Mouse (Mus musculus) neutrophil, adult 5-6 weeks (primary cell): ENCODE data around the gene Xaf1. TPM values are rescaled to one million over a fixed set of nuclear protein-coding genes. Genes with fewer than 3 reads are reported as not detected.
A peak's percentile ranks its signal among the peaks of the same experiment; 100 is the strongest.

Experiments
- ATAC-seq: fragments of 151-379, 151-347 bp; 2 replicates; pipeline ENCODE4 v1.8.0; 2017; ENCODE audit warnings: mild to moderate bottlenecking, moderate TSS enrichment; ENCODE audit not compliant: insufficient number of reproducible peaks, poor library complexity, low FRiP score, severe bottlenecking; ENCODE audit errors: extremely low read depth
- total RNA-seq: library from RNA; stranded (forward); fragments of 200-1000 nt; gene quantifications from 2 replicates; pipeline ENCODE4 v1.2.3, GENCODE M21; 2017

Xaf1 gene
- total RNA-seq, 1 experiment from 2014 or later: 37.6 TPM

DNA sequence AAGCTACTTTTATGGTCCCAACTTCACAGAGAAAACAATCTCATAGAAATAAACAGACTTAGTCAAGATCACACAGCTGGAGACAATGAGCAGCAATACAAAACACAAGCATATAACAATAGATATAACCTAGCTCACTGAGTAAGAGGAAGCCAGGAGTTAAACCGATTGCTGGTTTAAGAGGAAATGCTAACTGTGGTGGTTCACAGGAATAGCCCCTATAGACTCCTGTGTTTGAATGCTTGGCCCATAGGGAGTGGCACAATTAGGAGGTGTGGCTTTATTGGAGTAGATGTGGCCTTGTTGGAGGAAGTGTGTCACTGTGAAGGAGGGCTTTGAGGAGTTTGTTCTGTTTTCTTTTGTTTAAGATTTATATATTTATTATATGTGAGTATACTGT is 50.8 kb downstream of the Xaf1 start:
- ATAC-seq: no peak

DNA sequence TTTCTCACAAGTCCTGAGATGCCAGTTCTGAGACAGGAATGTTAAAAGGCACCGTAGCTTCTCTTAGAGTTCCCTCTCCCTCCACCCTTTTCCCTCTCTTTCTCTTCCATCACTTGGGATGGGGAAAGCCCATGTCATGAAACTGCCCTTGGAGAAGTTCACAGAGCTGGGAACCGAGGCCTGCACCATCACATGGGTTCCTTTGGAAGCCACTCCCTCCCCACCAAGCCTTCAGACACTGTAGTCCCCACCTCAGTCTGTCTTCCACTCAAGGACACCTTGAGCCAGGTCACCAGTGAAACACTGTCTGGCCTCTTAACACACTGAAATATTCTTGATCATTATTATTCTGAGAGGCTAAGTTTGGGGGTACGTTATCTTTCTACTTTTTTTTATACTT is 51.8 kb downstream of the Xaf1 start:
- ATAC-seq: no peak

DNA sequence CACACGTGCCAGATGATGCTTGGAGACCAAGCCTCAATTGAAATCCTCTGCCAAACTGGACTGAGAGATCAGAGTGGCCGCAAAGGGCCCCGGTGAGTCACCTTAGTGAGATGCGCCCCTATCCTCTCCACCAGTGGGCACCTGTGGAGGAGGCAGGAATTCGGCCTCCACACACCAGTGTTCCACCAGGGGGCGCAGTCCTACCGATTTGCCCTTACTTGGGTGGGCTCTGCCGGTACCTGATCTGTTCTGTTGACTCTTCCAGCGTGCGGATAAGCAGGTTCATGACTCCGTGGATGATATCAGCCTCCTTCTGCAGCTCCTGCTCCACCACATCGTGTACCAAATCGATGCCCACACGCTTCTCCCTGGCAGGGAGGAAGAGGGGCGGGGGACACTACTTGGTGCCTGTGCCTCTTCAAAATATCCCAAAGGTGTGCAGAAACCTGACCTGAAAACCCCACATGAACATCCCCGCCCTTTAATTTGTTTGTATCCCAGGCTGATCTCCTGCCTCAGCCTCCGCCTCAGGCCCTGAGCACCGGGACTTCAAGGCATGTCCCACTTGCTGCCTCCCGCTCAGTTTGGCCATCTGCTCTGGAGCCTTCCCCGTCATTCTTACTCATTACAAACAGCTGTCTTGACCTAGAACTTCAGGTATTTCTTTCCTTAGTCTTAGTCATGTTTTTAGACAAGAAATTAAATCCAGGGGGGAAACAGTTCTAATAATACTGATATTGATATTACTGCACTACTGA is 53.7 kb downstream of the Xaf1 start:
- peak; percentile 58 for ATAC-seq

DNA sequence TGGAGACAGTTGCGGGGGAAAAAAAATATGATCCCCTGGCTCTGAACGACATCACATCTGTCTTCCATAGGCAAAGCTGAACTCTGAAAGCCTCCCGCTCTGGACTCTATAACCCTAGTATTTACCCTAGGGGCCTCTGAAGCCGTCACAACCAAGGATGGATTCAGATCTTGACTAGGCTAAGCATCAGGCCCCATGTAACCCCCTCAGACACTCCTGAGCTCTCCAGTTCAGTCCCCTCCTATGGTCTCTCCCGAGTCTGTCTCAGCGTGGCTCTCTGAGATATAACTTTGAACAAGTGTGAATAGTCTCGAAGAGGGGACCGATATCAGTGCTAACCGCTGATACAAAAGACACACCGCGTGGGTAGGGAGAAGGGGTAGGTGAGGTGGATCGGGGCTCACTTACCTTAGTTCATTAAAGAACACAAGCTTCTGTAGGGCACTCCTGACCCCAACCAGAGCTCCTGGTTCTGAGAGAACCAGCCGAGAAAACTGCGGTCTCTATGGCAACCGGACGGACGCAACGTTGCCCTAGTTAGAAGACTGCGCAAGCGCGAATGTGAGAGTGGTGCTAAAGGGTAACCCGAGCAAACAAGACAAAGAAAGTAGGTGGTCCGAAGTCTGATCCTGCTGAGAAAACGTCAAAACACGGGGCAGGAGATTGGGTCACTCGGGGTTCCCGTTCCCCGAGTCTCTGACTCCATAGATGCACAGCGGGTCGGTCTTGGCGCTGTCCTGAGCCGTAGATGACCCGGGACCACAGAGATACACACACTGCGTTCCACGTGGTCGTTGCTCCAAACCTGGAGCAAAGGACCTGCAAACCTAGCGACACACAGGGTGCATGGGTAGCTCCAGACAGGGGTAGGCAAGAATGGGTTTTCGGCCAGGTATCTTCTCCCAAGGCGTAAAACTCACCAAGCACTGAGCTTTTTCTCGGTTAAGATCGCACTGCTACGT is 60.2 kb downstream of the Xaf1 start:
- ATAC-seq: no peak

DNA sequence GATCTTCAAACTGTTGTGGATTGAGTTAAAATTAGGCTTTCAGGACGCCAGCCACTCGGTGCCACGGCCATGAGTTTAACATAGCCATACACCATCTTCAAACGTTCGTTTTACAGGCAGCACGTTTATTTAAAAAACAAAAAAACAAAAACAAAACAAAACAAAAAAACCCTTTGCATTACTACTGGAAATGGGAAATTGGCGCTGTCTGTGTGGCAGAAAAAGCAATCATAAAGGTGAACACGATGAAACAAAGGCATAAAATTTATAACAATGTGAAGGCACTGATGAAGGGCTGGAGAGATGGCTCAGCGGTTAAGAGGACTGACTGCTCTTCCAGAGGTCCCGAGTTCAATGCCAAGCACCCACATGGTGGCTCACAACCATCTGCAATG is 60.9 kb downstream of the Xaf1 start, which contains the start of gene Tekt1:
Tekt1 (minus strand) TSS at position 96 of the 395 bp plus-strand sequence.
- ATAC-seq: no peak

Other genes starting within 250 kb of the Xaf1 start
- gene Pitpnm3, start 165.9 kb upstream of the Xaf1 start, total RNA-seq: 0.12 TPM in 1 of 2 replicates, not detected in the other
- gene Gm43951, start 94.8 kb upstream of the Xaf1 start, total RNA-seq: 0.74 and 2.2 TPM in 2 replicates
- gene 4933427D14Rik, start 94.2 kb upstream of the Xaf1 start, total RNA-seq: 19.3 and 25.4 TPM in 2 replicates
- 26.3 and 28.5 TPM in 2 replicates for gene Txndc17, start 94.1 kb upstream of the Xaf1 start, total RNA-seq
- 25.2 and 30.3 TPM in 2 replicates for gene Med31, start 86.0 kb upstream of the Xaf1 start, total RNA-seq
- 0.23 TPM in 1 of 2 replicates, not detected in the other for gene Slc13a5, start 34.4 kb upstream of the Xaf1 start, total RNA-seq
- 0.35 TPM in 1 of 2 replicates, not detected in the other for gene Fbxo39, start 12.8 kb downstream of the Xaf1 start, total RNA-seq
- not detected in 2 replicates for gene Tekt1, start 60.8 kb downstream of the Xaf1 start, total RNA-seq
- gene Smtnl2, start 110.1 kb downstream of the Xaf1 start, total RNA-seq: not detected in 2 replicates
- not detected in 2 replicates for gene Ggt6, start 133.9 kb downstream of the Xaf1 start, total RNA-seq
- gene Mybbp1a, start 139.7 kb downstream of the Xaf1 start, total RNA-seq: 57.1 and 73.4 TPM in 2 replicates
- 15.7 and 19.3 TPM in 2 replicates for gene Spns2, start 188.3 kb downstream of the Xaf1 start, total RNA-seq
- 5.9 and 6.2 TPM in 2 replicates for gene Spns3, start 248.9 kb downstream of the Xaf1 start, total RNA-seq